Mouse (Mus musculus): ENCODE data around the gene Mycbp2.

The Mycbp2 gene

GRCm38 (mm10) chr14:103069864-103070611, 276.6 kb downstream of the Mycbp2 start, which contains the start of gene Cln5:
TSS of gene Cln5 (plus strand) at chr14:103070216.
- peak; percentile 94 for DNase-seq

- peak; percentile 70 for DNase-seq
These were observed 277.1 kb downstream of the Mycbp2 start for GRCm38 (mm10) chr14:103069465-103069863.

- DNase-seq: peak; percentile 91
These were observed 281.1 kb downstream of the Mycbp2 start for GRCm38 (mm10) chr14:103065294-103066167.
